Mouse (Mus musculus) bone marrow, adult 2 months (tissue): ENCODE results near the gene Hes5. TPM values are rescaled to one million over a fixed set of nuclear protein-coding genes. Genes with fewer than 3 reads are reported as not detected.

Source experiments
- H3K27ac ChIP-seq: fragments of 200-500 bp; 2 replicates; pipeline ENCODE4 v1.5.1; 2012; ENCODE audit warnings: low read depth, mild to moderate bottlenecking, control low read depth, inconsistent platforms, low read length; ENCODE audit not compliant: control insufficient read depth, poor library complexity, insufficient read depth
- H3K4me1 ChIP-seq: fragments of 200-500 bp; 2 replicates; pipeline ENCODE4 v1.6.1; 2011; ENCODE audit warnings: low read length; ENCODE audit not compliant: control insufficient read depth, insufficient read depth
- H3K4me3 ChIP-seq: fragments of 200-500 bp; replicated peaks from 2 replicates; pipeline ENCODE3; 2011; ENCODE audit warnings: mild to moderate bottlenecking, low read depth, low read length, control low read depth; ENCODE audit not compliant: control insufficient read depth
- CTCF ChIP-seq: fragments of 200-500 bp; IDR thresholded peaks from 2 replicates; pipeline ENCODE4 v1.5.1; 2011; ENCODE audit warnings: low read length, control low read depth; ENCODE audit not compliant: control insufficient read depth, insufficient read depth
- POLR2A ChIP-seq: fragments of 200-500 bp; IDR thresholded peaks from 2 replicates; pipeline ENCODE4 v1.6.1; 2011; ENCODE audit warnings: low read depth, mild to moderate bottlenecking, control low read depth, low read length, borderline replicate concordance; ENCODE audit not compliant: control insufficient read depth
- WGBS: fragments of 180-500 bp; shearing (Covaris S2); methylation state at CpG from one replicate; pipeline ENCODE4 v1.1.7; 2018; 5-methylcytosine and 5-hydroxymethylcytosine counted together
- polyA plus RNA-seq: library from polyadenylated mRNA; stranded (reverse); fragments of >200 nt; gene quantifications from 2 replicates; pipeline ENCODE4 v1.2.4, GENCODE M21; 2011; ENCODE audit warnings: low replicate concordance; ENCODE audit not compliant: missing spikeins, insufficient read depth, insufficient read length

Gene Hes5
- polyA plus RNA-seq, 1 experiment, result not detected

DNA sequence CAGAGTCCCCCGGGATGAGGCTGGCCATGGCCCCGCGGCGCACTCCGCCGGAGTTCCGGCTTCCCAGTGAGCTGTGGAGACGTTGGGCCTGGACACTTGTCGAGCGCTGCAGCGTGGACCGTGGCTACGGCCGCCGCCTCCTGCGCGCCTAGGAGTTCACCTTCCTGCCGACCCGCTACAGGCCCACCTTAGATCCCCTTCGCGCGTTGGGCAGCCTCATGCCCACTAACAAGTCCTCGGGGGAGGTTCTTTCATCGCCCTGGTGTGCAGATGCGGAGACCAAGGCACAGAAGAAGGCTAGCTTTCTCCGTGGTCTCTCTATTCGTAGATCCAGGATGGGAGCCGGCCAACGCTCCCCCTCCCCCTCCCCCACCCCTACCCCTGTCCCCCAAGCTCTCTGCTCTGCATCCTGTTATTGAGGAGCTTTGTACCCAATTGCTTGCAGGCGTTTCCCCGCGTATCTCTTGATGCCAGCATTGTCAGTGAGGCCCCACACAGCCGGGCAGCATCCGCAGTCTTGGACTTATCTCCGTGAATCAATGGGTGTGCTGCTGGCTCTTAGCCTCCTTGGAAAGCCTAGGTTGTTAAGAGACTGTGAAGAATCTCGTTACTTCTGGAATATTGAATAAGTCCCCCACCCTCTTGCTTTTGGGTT is 4.0 kb downstream of the Hes5 start:
- TF ChIP-seq CTCF (no peak), POLR2A (no peak)
- peaks cover 2% of the 10 kb centered on the region for H3K4me1 ChIP-seq
- WGBS, result 1% methylated on average over 36 of the region's 36 CpGs
- H3K27ac ChIP-seq, result peak overlapping the region; percentile 85
- H3K4me3 ChIP-seq, result peak overlapping the region; percentile 93

DNA sequence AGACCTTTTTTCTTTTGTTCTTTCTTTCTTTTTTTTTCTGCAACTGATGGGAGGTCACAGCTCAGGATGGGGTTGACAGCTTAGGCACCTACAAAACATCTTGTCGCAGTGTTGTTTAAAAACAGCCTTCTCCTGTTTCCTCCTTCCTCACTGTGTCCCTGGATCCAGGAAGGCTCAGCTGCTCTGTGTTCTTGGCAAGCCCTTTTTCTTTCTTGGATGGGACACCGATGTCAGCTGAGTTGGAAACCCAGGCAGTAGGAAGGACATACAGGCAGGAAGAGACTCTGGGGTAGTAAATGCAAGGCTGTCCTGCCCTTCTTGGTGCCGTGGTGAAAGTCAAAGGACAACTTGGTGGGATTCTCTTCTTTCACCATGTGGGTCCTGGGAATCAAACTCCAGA is 5.1 kb downstream of the Hes5 start:
- TF ChIP-seq POLR2A, result no peak
- TF ChIP-seq CTCF, result no peak
- WGBS, result 92% methylated on average over 3 of the region's 3 CpGs
- no peak overlapping the region for H3K4me3 ChIP-seq
- H3K4me1 ChIP-seq, result peaks cover 2% of the 10 kb centered on the region
- no peak overlapping the region for H3K27ac ChIP-seq

GRCm38 (mm10) chr4:154967173-154967572 is 6.5 kb downstream of the Hes5 start:
- H3K27ac ChIP-seq, result no peak overlapping the region
- peaks cover 2% of the 10 kb centered on the region for H3K4me1 ChIP-seq
- TF ChIP-seq POLR2A (no peak), CTCF (peak; percentile 43; the same call in 1 of the 2 replicates)
- no peak overlapping the region for H3K4me3 ChIP-seq
- WGBS, result 67% methylated on average over 5 of the region's 5 CpGs

GRCm38 (mm10) chr4:154972546-154972945 is 11.8 kb downstream of the Hes5 start:
- no peak for TF ChIP-seq POLR2A
- no peak for TF ChIP-seq CTCF
- H3K27ac ChIP-seq, result no peak overlapping the region
- no peak overlapping the region for H3K4me3 ChIP-seq
- H3K4me1 ChIP-seq, result no peaks in the 10 kb centered on the region
- 96% methylated on average over 12 of the region's 12 CpGs for WGBS

DNA sequence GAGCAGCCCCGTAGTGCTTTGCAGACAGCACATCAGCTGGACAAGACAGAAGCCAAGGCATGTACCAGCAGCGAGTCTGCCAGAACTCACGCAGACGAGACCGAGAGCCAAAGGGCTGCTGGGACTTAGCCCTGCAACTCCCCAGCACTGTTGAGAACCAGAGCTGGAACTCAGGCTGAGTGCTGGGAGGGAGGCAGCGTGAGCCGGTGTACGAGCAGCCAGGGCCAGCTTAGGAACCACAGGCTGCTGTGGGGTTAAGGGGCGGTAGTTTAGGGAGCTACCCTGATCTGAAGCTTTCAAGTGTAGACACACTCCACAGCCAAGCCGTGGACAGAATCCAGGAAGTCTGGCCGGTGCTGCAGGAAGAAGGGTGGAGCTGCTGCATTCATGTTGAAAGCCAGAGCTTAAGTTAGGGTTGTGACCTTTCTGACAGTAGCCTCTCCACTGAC is 13.5 kb downstream of the Hes5 start:
- H3K27ac ChIP-seq, result no peak overlapping the region
- WGBS, result 89% methylated on average over 11 of the region's 11 CpGs
- TF ChIP-seq POLR2A (no peak), CTCF (no peak)
- H3K4me1 ChIP-seq, result no peaks in the 10 kb centered on the region
- H3K4me3 ChIP-seq, result no peak overlapping the region

GRCm38 (mm10) chr4:154980110-154980509 is 19.4 kb downstream of the Hes5 start:
- H3K4me3 ChIP-seq, result no peak overlapping the region
- H3K27ac ChIP-seq, result no peak overlapping the region
- 95% methylated on average over 4 of the region's 4 CpGs for WGBS
- no peaks in the 10 kb centered on the region for H3K4me1 ChIP-seq
- no peak for TF ChIP-seq POLR2A
- peak; percentile 29; the same call in 1 of the 2 replicates for TF ChIP-seq CTCF

DNA sequence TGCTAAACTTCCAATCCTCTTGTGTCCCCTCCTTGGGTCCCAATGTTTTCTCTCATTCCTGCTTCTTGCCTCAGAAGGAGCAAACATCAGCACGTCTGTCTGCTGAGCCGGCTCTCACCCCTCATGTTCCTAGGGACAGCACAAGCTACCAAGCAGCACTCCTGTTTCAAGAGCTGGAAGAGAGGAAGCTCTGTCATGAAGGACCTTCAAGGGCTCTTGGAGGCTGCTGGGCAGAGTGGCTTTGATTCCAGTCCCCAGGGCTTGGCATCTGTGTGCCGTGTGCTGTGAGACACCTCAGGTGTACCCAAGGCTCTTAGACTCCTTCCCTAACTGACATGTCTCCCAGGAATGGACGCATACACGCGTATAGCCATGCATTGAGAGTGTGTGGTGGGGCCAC is 20.4 kb downstream of the Hes5 start:
- TF ChIP-seq POLR2A (no peak), CTCF (no peak)
- 94% methylated on average over 6 of the region's 6 CpGs for WGBS
- no peak overlapping the region for H3K4me3 ChIP-seq
- no peaks in the 10 kb centered on the region for H3K4me1 ChIP-seq
- H3K27ac ChIP-seq, result no peak overlapping the region

DNA sequence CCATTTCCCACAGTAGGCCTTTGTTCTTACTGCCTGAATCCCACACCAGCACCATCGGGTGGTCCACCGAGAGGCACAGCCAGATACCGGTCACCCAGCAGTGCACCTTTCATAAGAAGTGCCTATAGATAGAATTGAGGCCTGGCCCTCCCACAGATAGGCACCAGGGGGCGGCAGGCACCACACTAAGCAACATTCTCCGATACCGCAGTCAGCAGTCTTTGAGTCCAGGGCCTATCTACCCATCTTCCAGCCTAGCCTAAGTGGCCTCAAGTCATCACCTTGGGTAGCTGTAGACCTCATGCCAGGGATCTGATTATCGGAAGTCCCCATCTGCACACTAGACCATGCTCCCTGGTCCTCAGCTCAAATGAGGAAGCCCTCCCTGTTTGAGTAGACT is 20.8 kb downstream of the Hes5 start:
- 35% methylated on average over 7 of the region's 7 CpGs for WGBS
- no peak overlapping the region for H3K4me3 ChIP-seq
- no peaks in the 10 kb centered on the region for H3K4me1 ChIP-seq
- TF ChIP-seq CTCF (peak; percentile 70), POLR2A (no peak)
- no peak overlapping the region for H3K27ac ChIP-seq

DNA sequence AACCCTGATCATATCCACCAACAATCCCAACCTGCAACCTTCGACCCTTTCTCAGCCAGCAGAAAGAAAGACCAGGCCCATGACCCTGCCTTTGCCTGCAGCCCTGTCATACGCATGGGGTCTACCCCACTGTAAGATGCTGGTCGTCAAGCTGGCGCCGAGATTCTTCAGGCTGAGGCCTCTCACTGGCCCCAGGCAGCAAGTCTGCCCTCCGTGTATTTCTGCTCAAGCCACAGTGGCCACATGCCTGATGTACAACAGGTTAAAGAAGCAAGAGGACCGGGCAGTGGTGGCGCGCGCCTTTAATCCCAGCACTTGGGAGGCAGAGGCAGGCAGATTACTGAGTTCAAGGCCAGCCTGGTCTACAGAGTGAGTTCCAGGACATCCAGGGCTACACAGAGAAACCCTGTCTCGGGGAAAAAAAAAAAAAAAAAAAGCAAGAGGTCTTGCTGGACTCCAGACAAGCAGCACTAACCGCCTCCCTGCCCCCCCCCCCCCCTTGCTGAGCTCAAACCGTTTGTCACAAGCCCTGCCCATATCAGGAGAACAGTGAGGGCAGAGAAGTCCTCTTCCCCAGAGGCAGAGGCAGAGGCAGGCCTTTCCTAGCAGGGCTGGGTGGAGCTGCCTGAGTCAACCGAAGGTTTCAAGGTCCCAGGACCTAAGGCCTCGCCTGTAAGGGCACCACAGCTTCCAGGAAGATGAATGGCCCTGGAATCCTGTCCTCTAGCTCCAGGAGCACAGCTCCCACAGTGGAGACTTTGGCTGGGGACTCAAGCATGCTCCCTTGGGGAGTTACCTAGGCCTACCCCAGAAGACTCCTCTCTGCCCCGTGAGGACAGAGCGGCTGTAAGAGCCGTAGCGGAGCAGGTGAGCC is 21.8 kb downstream of the Hes5 start:
- no peak overlapping the region for H3K27ac ChIP-seq
- no peak overlapping the region for H3K4me3 ChIP-seq
- H3K4me1 ChIP-seq, result no peaks in the 10 kb centered on the region
- TF ChIP-seq CTCF (no peak), POLR2A (no peak)
- WGBS, result 76% methylated on average over 19 of the region's 19 CpGs
